Mouse (Mus musculus): ENCODE measurements around the gene Prima1.

The Prima1 gene

DNA sequence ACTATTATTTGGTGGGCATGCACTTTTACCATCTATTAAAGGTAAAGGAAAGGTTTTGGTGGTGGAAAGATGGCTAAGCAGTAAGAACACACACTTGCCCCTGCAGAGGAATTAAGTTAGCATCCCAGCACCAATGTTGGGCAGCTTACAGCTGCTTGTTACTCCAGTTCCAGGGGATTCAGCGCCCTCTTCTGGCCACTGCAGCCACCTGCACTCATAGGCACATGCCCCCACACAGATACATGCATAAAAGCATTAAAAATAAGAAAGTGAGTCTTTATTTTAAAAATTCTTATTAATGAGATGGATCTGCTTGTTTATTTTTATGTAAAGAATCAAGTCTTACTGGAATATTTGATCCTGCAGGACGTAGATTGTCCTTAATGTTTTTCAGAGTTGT, 87.0 kb downstream of the Prima1 start:
- DNase-seq (ENCODE audit: low spot score in 2 of 2): no peak

DNA sequence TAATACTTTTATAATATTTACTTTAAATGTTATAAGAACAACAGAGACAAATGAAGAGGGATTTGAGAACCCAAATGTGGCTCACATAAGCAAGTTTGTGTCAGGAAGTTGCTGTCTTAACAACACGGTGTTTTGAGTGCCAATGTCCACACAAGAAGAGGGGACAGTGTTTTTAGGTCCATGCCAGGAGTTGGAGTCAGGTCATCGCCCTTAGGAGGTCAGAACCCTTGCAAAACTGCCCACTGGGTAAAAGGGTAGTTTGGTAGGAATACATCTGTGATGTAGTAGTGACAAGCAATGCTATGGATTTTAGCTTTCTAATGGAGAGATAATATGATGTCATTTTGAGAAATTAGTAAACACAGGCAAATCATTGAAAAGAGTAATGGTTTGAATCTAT, 91.7 kb downstream of the Prima1 start:
- DNase-seq (ENCODE audit: low spot score in 2 of 2): no peak
